Mouse (Mus musculus): ENCODE measurements around the gene Rpl27a.

The Rpl27a gene

DNA sequence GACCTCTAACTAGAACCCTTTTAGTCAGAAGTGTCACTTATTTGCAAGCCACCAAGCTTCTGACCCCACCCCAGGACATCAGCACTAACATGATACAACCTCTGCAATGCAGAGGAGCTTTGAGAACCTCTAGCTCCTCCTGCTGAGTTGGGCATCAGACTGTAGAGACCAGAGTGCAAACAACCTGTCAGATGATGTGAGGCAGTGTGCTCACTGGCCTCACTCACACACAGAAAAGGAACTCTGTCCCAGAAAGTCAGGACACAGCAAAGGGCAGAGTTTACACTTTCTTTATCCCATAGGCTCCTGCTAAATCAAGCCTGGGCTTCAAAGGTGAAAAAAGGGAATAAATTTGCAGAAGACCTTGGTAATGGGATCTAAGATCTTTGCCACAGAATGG, 47.4 kb downstream of the Rpl27a start:
- no peak for DNase-seq (ENCODE audit: low spot score)

DNA sequence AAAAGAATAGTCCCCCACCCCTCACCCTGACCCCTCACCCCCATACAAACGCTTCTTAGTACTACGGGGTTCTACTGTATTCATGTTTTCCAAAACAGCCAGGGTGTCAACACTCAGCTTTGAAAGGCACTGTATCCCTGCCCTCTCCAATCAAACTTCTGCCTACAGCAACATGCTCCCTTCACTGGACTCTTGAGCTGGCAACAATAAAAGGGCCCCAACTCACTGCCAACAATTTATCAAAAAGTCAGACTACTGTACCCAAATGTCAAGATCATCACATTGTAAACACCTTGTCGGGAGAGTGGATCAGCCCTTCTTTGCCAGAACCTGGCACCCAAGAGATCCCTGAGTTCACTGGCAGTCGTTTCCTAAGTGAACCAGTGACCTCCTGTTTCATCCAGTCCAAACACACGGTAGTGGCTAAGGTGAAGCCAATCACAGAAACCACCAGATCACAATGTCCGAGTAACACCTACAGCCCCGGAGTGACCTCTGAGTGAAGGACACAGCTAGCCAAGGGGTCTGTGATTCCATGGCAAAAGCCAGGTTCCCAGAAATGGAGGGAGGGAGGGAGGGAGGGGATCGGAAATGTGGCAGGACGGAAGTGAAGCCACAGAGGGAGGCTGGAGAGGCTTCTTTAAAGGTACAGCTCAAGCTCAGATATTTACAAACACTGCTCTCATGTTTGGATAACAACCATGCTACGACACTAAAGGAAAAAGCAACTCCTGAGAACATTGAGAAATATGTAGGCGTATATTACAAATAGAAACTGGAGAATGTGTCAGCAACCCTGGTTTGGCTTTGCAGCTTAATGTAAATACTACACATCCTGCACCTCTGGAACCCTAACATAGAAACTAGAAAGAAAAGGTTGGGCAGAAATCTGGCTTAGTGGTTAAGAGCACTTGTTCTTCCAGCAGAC, 48.2 kb downstream of the Rpl27a start:
- no peak for DNase-seq (ENCODE audit: low spot score)

DNA sequence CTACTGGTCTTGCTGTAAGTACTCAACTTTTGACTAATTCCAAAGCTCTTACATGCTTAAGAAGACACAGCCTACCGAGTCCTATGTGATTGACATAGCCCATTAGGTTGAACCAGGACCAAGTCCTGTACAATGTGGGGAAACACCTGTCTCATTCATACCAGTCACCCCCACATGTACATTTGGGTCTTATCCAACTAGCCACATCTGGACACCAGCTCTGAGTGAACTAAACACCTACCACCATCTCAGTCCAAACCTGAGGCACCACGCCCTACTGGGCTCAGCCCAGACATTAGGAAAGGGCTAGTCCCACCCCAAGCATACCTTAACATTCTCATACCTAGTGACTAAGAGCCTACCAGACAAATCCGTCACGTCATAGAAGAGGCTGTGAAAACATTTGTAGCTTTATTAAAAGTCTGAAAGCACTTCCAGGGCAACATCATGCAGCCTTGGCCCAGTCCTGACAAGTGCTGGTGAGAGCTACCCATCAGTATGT, 49.5 kb downstream of the Rpl27a start:
- no peak for DNase-seq (ENCODE audit: low spot score)

All from embryo, embryonic 10 days (tissue).